Mouse (Mus musculus) Muller cell, postnatal 12 days (primary cell): ENCODE results near the gene Kcnip3.

Source experiments
- DNase-seq: peaks from one replicate; pipeline ENCODE4 v3.0.0-alpha.2; 2015; ENCODE audit errors: inconsistent ontology term

Kcnip3 gene

DNA sequence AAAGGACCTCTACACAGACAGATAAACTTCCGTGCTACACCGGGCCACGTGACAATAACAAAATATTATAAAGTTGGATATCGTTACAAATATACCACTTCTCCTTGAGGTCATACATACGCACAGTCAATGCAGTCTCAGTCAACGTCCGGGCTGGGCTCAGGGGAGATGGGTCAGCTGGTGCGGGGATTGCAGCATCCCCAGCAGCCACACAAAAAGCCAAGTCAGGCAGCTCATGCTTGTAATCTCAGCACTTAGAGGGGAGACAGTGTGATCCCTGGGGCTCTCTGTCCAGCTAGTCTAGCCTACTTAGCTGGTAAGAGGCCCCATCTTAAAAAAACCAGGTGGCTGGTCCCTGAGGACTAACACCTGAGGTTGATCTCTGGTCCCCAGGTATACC lies 50.6 kb downstream of the Kcnip3 start:
- no peak for DNase-seq

GRCm38 (mm10) chr2:127470661-127471060 lies 51.2 kb downstream of the Kcnip3 start:
- no peak for DNase-seq

- no peak for DNase-seq
Measured at GRCm38 (mm10) chr2:127470183-127470582, 51.7 kb downstream of the Kcnip3 start.

GRCm38 (mm10) chr2:127462314-127462713 lies 59.6 kb downstream of the Kcnip3 start:
- DNase-seq = peak; percentile 51

GRCm38 (mm10) chr2:127461351-127461750 lies 60.5 kb downstream of the Kcnip3 start:
- no peak for DNase-seq

GRCm38 (mm10) chr2:127459341-127459740 lies 62.6 kb downstream of the Kcnip3 start:
- DNase-seq = no peak

GRCm38 (mm10) chr2:127453764-127454163 lies 68.1 kb downstream of the Kcnip3 start:
- DNase-seq = peak; percentile 75

- no peak for DNase-seq
Measured at GRCm38 (mm10) chr2:127453141-127453540, 68.8 kb downstream of the Kcnip3 start.

DNA sequence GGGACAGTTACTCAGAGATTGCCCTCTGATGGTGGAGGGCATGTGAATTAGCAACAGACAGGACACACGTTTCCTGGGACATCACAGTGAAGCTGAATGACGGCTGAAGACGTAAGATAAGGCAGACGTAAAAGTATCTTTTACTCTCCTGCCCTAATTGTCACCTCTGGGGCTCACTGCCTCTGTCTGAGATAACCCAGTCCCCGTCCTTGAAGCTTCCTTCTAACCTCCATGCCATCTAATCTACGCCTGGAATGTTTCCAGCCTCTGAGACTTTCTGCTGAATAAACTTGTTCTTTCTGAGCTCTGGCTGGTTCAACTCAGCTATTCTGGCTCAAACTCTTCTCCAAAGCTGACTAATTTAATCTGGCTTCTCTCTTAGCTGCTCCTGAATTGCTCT lies 70.1 kb downstream of the Kcnip3 start:
- no peak for DNase-seq

DNA sequence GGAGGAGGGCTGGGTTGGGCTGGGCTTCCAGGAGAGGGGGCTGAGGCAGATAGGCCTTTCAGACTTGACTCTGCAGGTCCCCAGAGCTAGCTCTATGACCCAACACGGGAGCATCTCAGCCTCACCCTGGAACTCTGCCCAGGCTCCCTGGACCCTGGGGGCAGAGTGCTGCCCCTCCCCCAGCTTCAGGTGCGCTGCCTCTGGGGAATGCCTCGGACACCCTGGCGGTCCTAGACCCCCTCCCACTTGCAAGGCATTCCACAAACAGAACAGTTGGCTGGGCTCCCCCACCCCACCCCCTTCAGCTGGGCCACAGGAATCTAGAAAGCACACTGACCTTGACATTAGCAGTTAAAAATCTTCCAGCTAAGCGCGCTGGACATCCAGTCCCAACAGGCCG lies 72.2 kb downstream of the Kcnip3 start:
- no peak for DNase-seq

- no peak for DNase-seq
Measured at GRCm38 (mm10) chr2:127446847-127447246, 75.0 kb downstream of the Kcnip3 start.

DNA sequence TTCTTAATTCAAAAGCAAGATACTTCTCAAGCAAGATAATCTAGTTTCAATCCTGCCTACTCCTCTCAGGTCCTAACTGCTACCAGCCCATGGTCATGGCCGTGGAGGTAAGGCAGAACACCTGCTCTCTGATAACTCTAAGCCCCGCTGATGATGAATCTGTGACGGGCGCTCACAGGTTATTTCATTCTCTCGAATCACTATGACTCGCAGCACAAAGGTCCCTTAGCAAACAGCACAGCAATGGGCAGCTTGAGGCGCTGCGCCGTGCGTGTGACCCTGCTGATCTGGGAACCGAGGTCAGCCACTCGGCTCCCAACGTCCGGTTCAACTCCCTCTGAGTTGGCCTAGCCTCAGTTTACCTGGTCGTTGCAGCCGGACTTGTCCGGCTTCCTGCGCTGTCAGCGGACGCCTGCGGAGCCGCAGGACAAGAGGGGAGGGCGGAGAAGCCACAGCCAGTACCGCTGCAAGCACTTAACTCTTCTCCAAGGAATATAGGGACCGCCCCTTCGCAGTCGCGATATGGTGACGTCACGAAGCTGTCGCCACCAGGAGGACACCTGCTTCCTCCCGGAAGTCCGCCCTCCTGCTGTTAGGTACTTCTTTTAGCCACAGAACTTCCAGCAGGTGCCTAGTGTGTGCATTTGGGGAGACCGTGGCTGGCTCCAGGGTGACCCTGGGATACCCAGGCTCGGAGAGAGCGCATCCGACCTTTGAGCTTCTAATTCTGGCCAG lies 77.7 kb downstream of the Kcnip3 start, which contains the start of gene Fahd2a:
Gene Fahd2a, minus strand, starts transcription at position 511 of the 735 bp plus-strand sequence.
- DNase-seq = peak; percentile 86

DNA sequence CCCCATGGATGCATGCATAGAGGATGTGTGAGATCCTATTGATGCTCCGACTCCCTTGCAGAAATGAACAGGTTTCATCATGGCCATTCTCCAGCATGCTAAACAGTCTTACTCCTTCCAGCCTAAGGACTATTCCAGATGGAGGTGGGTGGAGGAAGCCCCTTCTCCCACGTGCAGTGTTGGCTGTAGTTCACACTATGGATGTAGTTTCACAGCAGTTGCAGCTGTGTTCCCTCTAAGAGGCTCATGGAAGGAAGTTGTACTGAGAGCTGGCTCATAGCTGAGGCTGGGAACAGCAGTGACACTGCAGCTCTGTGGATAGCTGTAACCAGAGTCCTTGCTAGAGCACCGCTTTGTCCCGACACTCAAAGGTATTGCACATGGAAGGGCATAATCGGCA lies 84.2 kb downstream of the Kcnip3 start:
- no peak for DNase-seq

DNA sequence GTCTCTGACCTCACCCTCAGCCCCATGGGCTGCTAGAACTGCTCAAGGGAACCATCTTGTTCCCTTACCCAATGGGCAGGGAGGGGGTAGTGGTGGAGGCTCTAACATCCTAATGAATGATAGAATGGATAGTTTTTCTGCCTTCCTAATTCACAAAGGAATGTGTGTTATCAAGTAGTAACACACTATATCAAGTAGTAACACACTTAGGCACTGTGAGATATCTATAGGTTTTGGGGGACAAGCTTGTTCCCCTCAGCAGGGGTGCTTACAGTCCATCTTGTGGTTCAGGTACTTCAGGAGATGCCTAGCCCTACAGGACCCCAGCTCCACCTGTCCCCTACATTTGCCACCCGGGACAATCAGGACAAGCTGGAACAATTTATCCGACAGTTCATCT lies 86.3 kb downstream of the Kcnip3 start:
- DNase-seq = no peak

DNA sequence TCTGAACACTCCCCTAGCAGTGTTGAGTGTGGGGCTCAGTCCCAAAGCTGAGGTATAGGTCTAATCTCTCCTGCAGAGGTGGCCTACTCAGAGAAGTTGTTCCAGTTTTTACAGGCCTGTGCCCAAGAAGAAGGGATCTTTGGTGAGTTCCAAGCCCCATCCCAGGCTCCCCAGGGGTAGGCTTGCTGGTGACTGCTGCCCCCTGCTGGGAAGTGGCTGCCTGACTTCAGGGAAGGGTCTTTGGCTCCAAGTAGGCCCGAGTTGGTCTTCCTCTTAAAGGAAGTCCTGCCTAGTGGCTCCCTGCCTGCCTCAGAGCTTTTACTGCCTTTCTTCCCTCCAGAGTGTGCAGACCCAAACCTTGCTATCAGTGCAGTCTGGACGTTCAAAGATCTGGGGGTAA lies 86.8 kb downstream of the Kcnip3 start:
- DNase-seq = no peak

DNA sequence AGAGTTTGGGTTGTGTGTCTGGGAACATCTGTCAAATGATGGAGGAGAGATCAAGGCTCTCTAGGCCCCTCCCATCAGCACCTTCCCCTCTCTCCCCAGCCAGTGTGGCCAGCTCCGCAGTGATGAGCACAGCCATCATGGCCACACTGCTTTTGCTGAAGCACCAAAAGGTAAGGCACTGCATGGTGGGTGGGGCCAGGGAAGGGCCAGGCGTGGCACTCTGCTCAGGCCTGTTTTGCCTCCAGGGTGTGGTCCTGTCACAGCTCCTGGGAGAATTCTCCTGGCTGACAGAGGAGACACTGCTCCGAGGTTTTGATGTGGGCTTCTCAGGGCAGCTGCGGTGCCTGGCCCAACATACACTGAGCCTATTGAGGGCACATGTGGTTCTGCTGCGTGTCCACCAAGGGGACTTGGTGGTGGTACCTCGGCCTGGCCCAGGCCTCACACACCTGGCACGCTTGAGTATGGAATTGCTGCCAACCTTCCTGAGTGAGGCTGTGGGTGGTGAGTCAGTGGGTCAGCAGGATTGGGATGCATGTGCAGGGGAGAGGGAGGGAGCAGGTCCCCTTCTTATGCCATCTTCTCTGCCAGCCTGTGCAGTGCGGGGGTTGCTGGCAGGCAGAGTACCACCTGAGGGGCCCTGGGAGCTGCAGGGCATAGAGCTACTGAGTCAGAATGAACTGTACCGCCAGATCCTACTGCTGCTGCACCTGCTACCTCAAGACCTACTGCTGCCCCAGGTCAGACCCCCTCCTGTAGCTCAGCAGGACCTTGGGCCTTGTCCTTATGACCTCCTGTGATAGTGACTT lies 88.2 kb downstream of the Kcnip3 start:
- DNase-seq = no peak

DNA sequence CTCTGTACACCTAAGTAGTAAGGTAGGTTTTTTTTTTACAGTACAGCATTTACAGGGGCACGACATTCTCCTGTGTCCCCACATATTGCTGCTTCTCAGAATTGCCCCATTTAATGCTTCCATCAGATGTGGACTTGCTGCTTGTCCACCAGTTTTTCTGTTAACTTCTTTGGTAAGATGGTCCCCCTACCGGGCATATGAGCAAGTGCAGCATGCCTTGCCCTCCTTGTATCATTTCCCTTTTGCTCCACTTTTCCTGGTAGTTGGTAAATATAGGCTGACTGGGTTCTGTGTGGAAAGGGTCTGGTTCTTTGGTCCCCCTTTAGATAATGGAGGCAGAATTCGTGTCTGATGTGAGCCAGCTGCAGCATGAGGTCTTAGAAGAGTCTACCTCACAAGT lies 91.7 kb downstream of the Kcnip3 start:
- DNase-seq = peak; percentile 26

DNA sequence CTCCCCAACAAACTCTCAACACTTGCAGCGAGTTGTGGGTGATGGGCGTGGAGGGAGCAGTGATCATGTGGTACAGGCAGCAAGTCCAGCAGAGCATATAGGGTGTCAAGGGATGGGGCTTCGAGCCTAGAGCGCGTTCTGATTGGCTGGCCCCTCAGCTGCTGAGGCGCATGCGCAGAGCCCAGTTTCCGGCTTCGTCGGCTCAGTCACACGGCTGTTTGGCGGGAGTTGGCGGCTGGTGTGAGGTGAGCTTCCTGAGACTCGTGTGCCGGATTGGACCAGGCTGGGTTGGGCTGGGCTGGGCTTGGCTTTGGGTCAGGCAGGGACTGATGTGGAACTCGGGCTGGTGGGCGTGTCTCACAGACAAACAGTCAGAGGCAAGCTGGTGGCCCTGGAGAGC lies 96.9 kb downstream of the Kcnip3 start, which contains the start of gene Gpat2:
Gene Gpat2, plus strand, starts transcription at position 223 of the 400 bp plus-strand sequence.
- DNase-seq = no peak

GRCm38 (mm10) chr2:127418266-127418970 lies 103.5 kb downstream of the Kcnip3 start:
- DNase-seq = no peak

GRCm38 (mm10) chr2:127416706-127417105 lies 105.2 kb downstream of the Kcnip3 start:
- DNase-seq = no peak

DNA sequence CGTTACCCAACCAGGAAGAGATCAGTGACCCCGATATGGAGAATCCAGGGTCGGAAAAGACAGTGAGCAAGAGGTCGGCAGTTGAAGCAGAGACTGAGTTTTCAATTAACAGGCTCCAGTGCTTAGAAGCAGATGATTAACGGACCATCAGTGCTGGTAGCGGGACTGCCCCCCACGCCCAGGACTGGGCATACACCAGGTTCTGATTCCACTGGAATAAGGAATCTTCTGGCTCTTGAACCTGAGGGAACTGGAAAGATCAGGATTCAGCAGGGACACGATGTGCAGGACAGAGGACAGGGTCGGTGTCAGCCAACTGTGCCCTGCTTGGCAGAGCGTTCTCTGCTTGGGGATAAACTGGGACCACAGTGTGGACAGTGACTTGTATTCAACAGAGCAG lies 106.1 kb downstream of the Kcnip3 start:
- no peak for DNase-seq

DNA sequence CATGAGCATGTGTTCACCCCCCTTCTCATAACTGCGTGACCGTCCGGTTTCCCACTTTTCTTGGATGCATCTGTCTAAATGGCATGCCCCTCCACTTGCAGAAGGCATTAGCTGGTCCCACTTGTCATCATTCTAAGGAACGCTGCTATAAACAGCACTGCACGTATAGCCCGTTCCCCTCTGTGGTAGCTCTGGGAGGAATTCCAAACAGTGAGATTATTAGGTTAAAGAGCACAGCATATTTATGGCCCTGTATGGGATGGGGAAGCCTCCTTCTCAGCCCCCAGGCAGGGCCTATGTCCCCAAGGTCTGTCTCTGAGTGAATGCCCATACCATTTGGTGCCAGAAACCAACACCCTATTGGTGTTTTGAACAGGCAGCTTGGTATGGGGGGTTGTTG lies 110.8 kb downstream of the Kcnip3 start:
- no peak for DNase-seq
